Comparison of ENCODE assay signal across 10 mouse cellular contexts in the genomic region with DNA sequence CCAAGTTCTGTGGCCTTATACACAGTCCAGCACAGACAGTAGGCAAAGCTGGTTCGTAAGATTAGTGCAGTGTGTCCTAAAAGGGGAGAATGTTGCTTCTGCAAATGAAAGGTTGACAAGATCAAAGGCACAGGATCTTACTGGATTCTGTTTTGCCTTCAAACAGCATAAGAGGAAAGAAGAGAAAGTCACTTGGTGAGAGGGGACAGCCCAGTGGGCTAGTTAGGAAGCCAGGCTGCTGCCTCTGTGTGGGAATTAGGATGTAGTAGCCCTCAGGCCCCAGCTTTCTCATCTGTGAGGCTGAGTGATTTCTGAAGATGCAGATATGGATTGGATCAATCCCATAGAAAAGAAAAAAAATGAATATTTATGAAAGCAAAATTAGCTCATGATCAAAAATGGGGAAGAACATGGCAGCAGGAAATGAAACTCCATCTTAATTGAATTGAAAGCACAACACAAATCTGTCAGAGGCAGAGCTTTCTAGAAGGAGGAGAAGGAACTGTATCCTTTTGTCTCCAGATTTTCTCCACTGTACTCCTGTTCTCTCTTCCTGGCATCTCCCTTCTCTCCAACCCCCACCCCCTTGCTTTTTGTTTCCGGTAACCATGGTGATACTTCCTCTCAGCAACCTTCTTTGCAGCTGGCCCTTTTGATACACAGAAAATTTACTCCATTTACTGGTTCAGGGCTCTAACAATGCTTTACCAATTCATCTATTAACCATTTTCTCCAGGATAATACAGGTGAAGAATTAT.
DNase-seq lines count a peak whose midpoint lies in the region; ATAC-seq and TF ChIP-seq lines count a peak whose summit lies in the region.
"Had no signal": no experiment of that assay in that cellular context is flagged by ENCODE, and none has a peak within 500 bp of the region (broad histone marks: within the 10 kb centered on the region; RNA-seq: fewer than 3 reads in every experiment).

No protein-coding gene starts in this region.

- TF ChIP-seq CTCF in intestine, postnatal 0 days (IDR thresholded peaks at IDR 0.05; ENCODE audit: low read depth) = no peak

- intact Hi-C loops in heart, postnatal 36 days (cut with DNase I) = no loop called here

- H3K4me3 ChIP-seq in forebrain, embryonic 14.5 days (ENCODE audit: low read depth, low read length) = no peak overlapping the region
- no peak overlapping the region for H3K4me3 ChIP-seq in midbrain, embryonic 11.5 days (ENCODE audit: low read depth, low read length)
- H3K4me3 ChIP-seq in intestine, postnatal 0 days (ENCODE audit: low read depth, low read length) = no peak overlapping the region
- H3K4me3 ChIP-seq: limb, embryonic 15.5 days had no signal

- no peaks in the 10 kb centered on the region for H3K9me3 ChIP-seq in forebrain, embryonic 14.5 days (replicated peaks; ENCODE audit: control insufficient read depth, low read length)
- no peaks in the 10 kb centered on the region for H3K9me3 ChIP-seq in midbrain, embryonic 11.5 days (ENCODE audit: control insufficient read depth, low read length)
- H3K9me3 ChIP-seq in intestine, postnatal 0 days (ENCODE audit: control insufficient read depth) = no peaks in the 10 kb centered on the region
- H3K9me3 ChIP-seq: G1E; limb, embryonic 15.5 days had no signal

- H3K27me3 ChIP-seq in forebrain, embryonic 14.5 days (replicated peaks; ENCODE audit: control insufficient read depth, insufficient read depth, low read length) = no peaks in the 10 kb centered on the region
- no peaks in the 10 kb centered on the region for H3K27me3 ChIP-seq in midbrain, embryonic 11.5 days (ENCODE audit: control insufficient read depth, insufficient read depth, low read length)
- no peaks in the 10 kb centered on the region for H3K27me3 ChIP-seq in intestine, postnatal 0 days (replicated peaks; ENCODE audit: control insufficient read depth, insufficient read depth, low read length)
- H3K27me3 ChIP-seq: limb, embryonic 15.5 days had no signal

- peak; percentile 18 for DNase-seq in A20 (ENCODE audit: low read depth, low spot score)
- peak; percentile 77 for DNase-seq in brain, adult 2 months (ENCODE audit: low read depth, low spot score)
- peak; percentile 90 for DNase-seq in forebrain, embryonic 14.5 days (ENCODE audit: low spot score)
- DNase-seq in midbrain, embryonic 11.5 days (ENCODE audit: low spot score, missing footprints) = peak; percentile 91
- no peak for DNase-seq in heart, postnatal 36 days
- DNase-seq in T-cell, adult 2 months (ENCODE audit: low spot score) = no peak
- DNase-seq: thymus, postnatal 25 days had no signal

- ATAC-seq in forebrain, embryonic 14.5 days = peak; percentile 72
- peak; percentile 70 for ATAC-seq in midbrain, embryonic 11.5 days (ENCODE audit: low FRiP score)
- ATAC-seq in intestine, postnatal 0 days = no peak

- peak overlapping the region; percentile 46 for H3K4me2 ChIP-seq in forebrain, embryonic 14.5 days (ENCODE audit: low read length)
- H3K4me2 ChIP-seq in midbrain, embryonic 11.5 days = peak overlapping the region; percentile 0; the same call in 1 of the 2 replicates
- no peak overlapping the region for H3K4me2 ChIP-seq in intestine, postnatal 0 days (replicated peaks; ENCODE audit: low read depth)
- H3K4me2 ChIP-seq: limb, embryonic 15.5 days had no signal

- peak overlapping the region; percentile 99 for H3K27ac ChIP-seq in forebrain, embryonic 14.5 days (ENCODE audit: low read depth, low read length)
- peak overlapping the region; percentile 45 for H3K27ac ChIP-seq in midbrain, embryonic 11.5 days (ENCODE audit: low read depth, low read length)
- H3K27ac ChIP-seq in intestine, postnatal 0 days (ENCODE audit: low read depth, low read length) = no peak overlapping the region
- H3K27ac ChIP-seq: limb, embryonic 15.5 days had no signal

- H3K36me3 ChIP-seq in forebrain, embryonic 14.5 days (ENCODE audit: control insufficient read depth, insufficient read depth, low read length) = no peaks in the 10 kb centered on the region
- H3K36me3 ChIP-seq in midbrain, embryonic 11.5 days (ENCODE audit: control insufficient read depth, insufficient read depth, low read length) = no peaks in the 10 kb centered on the region
- H3K36me3 ChIP-seq in intestine, postnatal 0 days (ENCODE audit: control insufficient read depth, insufficient read depth) = no peaks in the 10 kb centered on the region
- H3K36me3 ChIP-seq: G1E; limb, embryonic 15.5 days had no signal

- WGBS in forebrain, embryonic 14.5 days = 28% methylated on average over 2 of the region's 2 CpGs
- WGBS in midbrain, embryonic 11.5 days = 45% methylated on average over 2 of the region's 2 CpGs
- WGBS in intestine, postnatal 0 days = 85% methylated on average over 2 of the region's 2 CpGs

- peaks cover 17% of the 10 kb centered on the region for H3K4me1 ChIP-seq in forebrain, embryonic 14.5 days (ENCODE audit: control insufficient read depth, insufficient read depth, low read length)
- peaks cover 18% of the 10 kb centered on the region for H3K4me1 ChIP-seq in midbrain, embryonic 11.5 days (ENCODE audit: control insufficient read depth, insufficient read depth, low read length)
- no peaks in the 10 kb centered on the region for H3K4me1 ChIP-seq in intestine, postnatal 0 days (replicated peaks; ENCODE audit: control insufficient read depth, insufficient read depth, low read length)
- H3K4me1 ChIP-seq: limb, embryonic 15.5 days had no signal

- H3K9ac ChIP-seq in forebrain, embryonic 14.5 days (ENCODE audit: low read length) = peak overlapping the region; percentile 51
- peak overlapping the region; percentile 24; the same call in 1 of the 2 replicates for H3K9ac ChIP-seq in midbrain, embryonic 11.5 days (ENCODE audit: low read length)
- H3K9ac ChIP-seq in intestine, postnatal 0 days (ENCODE audit: low read depth, low read length) = no peak overlapping the region
- H3K9ac ChIP-seq: limb, embryonic 15.5 days had no signal

Comparison
In these comparisons a context has a peak if more than half of its experiments do, and no peak if none do; other contexts are left out.
1. DNase-seq: peak in A20 (single experiment), brain, adult 2 months (single experiment), forebrain, embryonic 14.5 days (single experiment) and midbrain, embryonic 11.5 days (single experiment); none in heart, postnatal 36 days (0 of 2) and T-cell, adult 2 months (single experiment).